Mouse (Mus musculus) cerebellum, adult 11 months (tissue): ENCODE results near the gene Vmn1r22.
"Not testable (repeated sequence)": the region's sequence is repeated elsewhere in the genome, so short reads cannot be mapped to it uniquely, and the experiment has no call there.

Experiments
- DNase-seq: peaks from one replicate; pipeline ENCODE4 v3.0.0; 2022

The Vmn1r22 gene

GRCm38 (mm10) chr6:57907928-57908327, at the start of gene Vmn1r22:
Vmn1r22 (minus strand) TSS chr6:57908028.
- no peak for DNase-seq

GRCm38 (mm10) chr6:57926738-57927137, 18.9 kb upstream of the Vmn1r22 start, which contains the start of gene Vmn1r23:
Vmn1r23 (minus strand) TSS chr6:57926838.
- no peak for DNase-seq

GRCm38 (mm10) chr6:57859043-57860042, 48.5 kb downstream of the Vmn1r22 start:
- DNase-seq: no peak

GRCm38 (mm10) chr6:57851177-57851576, 56.7 kb downstream of the Vmn1r22 start:
- DNase-seq: not testable (repeated sequence)

DNA sequence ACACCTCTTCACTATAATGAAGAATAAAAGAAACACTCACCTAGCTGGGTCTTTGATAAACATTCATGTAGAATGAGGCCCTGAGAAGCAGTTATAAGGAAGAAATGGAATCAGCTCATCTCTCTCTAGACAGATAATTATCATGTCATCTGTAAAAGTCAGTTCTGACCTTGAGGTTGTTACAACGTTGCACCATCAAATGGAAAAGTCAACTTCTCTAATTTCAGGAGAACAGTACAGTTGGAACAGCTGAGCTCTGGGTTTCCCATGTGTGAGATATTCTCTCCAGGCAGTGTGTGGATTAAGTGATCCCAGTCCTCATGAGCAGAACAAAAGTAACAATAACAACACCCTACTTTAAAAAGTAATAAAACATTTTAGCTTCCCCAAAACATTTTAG, 57.5 kb downstream of the Vmn1r22 start, which contains the start of gene Vmn1r21:
Gene Vmn1r21 (minus strand): TSS at position 58 of the 400 bp plus-strand sequence.
- DNase-seq: no peak
